Mouse (Mus musculus) hindbrain, embryonic 10.5 days (tissue): ENCODE measurements around the gene Wfikkn1. TPM values are rescaled to one million over a fixed set of nuclear protein-coding genes. Genes with fewer than 3 reads are reported as not detected.

ENCODE experiments used
- DNase-seq: peaks from one replicate; pipeline ENCODE4 v3.0.0-alpha.2; 2017; ENCODE audit warnings: low spot score
- H3K27ac ChIP-seq: fragments of 300-500 bp; sonication (generic); 2 replicates; pipeline ENCODE4 v1.5.1; 2016; ENCODE audit warnings: mild to moderate bottlenecking, moderate library complexity
- H3K27me3 ChIP-seq: fragments of 300-500 bp; sonication (generic); 2 replicates; pipeline ENCODE4 v1.6.1; 2016; ENCODE audit warnings: mild to moderate bottlenecking; ENCODE audit not compliant: poor library complexity, insufficient read depth, severe bottlenecking
- H3K36me3 ChIP-seq: fragments of 300-500 bp; sonication (generic); 2 replicates; pipeline ENCODE4 v1.6.1; 2016; ENCODE audit warnings: mild to moderate bottlenecking, moderate library complexity
- H3K4me1 ChIP-seq: fragments of 300-500 bp; sonication (generic); replicated peaks from 2 replicates; pipeline ENCODE4 v1.6.1; 2016; ENCODE audit warnings: mild to moderate bottlenecking
- H3K4me3 ChIP-seq: fragments of 300-500 bp; sonication (generic); 2 replicates; pipeline ENCODE4 v1.5.1; 2016; ENCODE audit warnings: mild to moderate bottlenecking, moderate library complexity
- H3K9me3 ChIP-seq: fragments of 300-500 bp; sonication (generic); 2 replicates; pipeline ENCODE4 v1.6.1; 2016; ENCODE audit warnings: mild to moderate bottlenecking, moderate library complexity
- WGBS: fragments of 180-500 bp; shearing (Covaris S2); methylation state at CpG from one replicate; pipeline ENCODE4 v1.1.7; 2016; 5-methylcytosine and 5-hydroxymethylcytosine counted together
- polyA plus RNA-seq: library from polyadenylated mRNA; unstranded; fragments of >200 nt; fragmentation: Nextera tagmentation; extraction: Ambion mirVana; gene quantifications from 2 replicates; pipeline ENCODE4 v1.2.1, GENCODE M21; 2016

The Wfikkn1 gene
- polyA plus RNA-seq, 1 experiment from 2014 or later: 5.8 TPM

DNA sequence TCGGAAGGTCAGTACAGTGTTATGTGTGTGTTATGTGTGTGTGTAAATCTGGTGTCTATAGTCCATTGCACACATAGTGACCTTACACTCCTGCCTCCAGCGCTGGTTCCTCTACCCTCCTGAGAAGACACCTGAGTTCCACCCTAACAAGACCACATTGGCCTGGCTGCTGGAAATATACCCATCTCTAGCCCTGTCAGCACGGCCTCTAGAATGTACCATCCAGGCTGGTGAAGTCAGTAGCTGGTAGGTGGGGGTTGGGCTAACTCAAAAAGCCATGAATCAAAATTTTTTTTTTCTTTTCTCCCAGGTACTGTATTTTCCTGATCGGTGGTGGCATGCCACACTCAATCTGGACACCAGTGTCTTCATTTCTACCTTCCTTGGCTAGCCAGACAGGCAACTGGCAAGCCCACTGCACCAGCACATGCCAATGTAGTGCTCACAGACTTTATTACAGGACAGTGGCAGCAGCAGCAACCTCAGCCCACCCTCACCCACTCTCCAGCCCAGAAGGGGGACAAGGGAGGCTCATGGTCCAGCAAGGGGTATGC is 50.4 kb downstream of the Wfikkn1 start:
- H3K4me1 ChIP-seq: peaks cover 90% of the 10 kb centered on the region
- H3K36me3 ChIP-seq: peaks cover 66% of the 10 kb centered on the region
- 90% methylated on average over 4 of the region's 4 CpGs for WGBS
- H3K4me3 ChIP-seq: peak overlapping the region; percentile 73
- no peaks in the 10 kb centered on the region for H3K9me3 ChIP-seq
- DNase-seq: no peak
- H3K27me3 ChIP-seq: no peaks in the 10 kb centered on the region
- 0 out of 2 replicates have a peak overlapping the region, but pooled peaks have one; percentile 95 for H3K27ac ChIP-seq

DNA sequence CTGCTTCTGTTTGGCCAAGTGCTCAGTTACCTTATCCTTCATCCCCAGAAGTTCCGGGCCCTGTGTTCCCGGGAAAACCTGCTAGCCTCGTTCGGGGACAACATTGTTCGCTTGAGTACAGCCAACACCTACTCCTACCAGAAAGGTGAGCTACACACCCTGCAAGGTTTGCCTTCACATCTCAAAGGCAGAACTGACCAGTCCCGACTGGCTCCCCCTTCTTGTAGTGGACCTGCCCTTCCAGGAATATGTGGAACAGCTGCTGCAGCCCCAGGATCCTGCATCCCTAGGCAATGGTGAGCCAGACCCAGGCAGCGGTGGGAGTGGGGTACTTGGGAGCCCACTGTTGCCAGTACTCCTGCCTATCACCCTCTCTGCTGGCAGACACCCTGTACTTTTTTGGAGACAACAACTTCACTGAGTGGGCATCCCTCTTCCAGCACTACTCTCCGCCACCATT is 51.1 kb downstream of the Wfikkn1 start:
- Histone ChIP-seq H3K27ac (peak overlapping the region; percentile 95), H3K27me3 (no peaks in the 10 kb centered on the region), H3K36me3 (peaks cover 61% of the 10 kb centered on the region), H3K4me3 (peak overlapping the region; percentile 73), H3K4me1 (peaks cover 90% of the 10 kb centered on the region), H3K9me3 (no peaks in the 10 kb centered on the region)
- WGBS: 37% methylated on average over 8 of the region's 8 CpGs
- peak; percentile 29 for DNase-seq

DNA sequence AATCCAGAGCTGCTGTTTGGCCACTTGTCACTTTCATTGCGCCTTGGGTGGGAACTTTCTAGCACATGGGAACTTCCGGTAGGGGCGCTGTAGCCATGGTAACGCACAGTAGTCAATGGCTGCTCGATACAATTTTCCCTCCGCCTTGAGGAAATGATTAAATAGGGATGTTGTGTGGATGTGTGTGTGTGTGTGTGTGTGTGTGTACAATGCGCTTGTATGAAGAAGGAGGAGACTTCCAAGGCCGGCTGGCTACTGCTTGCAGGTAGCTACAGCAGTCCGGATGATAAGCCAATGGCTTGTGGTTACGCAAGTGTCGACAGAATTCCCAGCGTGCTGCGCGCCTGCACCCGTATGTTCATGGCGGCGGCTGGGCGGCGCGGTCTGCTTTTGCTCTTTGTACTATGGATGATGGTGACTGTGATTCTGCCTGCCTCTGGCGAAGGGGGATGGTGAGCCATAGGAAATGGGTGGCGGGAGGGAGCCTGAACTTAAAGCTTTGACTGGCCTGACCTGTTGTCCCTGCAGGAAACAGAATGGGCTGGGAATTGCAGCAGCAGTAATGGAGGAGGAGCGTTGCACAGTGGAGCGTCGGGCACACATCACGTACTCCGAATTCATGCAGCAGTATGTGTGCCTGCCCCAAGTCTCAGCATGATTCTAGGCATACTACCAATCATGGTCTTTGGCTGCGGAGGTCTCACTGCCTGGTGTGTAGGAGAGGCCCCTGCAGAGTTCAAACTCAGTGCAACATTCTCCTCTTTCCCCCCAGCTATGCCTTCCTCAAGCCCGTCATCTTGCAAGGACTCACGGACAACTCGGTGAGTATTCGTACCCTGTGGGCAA is 51.7 kb downstream of the Wfikkn1 start, which contains the start of gene Jmjd8:
TSS of gene Jmjd8 (plus strand) at position 156 of the 846 bp plus-strand sequence.
- WGBS: 1% methylated on average over 32 of the region's 32 CpGs
- Histone ChIP-seq H3K4me1 (peaks cover 90% of the 10 kb centered on the region), H3K27me3 (no peaks in the 10 kb centered on the region), H3K9me3 (no peaks in the 10 kb centered on the region), H3K36me3 (peaks cover 60% of the 10 kb centered on the region), H3K27ac (peak within 1 kb of the TSS; percentile 95), H3K4me3 (peak within 1 kb of the TSS; percentile 73)
- DNase-seq: peak; percentile 88

DNA sequence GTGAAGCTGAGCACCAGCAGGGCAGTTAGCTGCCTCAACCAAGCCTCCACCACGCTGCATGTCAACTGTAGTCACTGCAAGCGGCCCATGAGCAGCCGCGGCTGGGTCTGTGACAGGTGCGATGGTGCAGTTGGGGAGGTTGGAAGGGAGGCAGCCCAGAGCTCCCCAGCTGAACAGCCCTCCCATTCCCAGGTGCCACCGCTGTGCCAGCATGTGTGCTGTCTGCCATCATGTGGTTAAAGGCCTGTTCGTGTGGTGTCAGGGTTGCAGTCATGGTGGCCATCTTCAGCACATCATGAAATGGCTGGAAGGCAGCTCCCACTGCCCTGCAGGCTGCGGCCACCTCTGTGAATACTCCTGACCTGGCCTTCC is 52.4 kb downstream of the Wfikkn1 start:
- 87% methylated on average over 8 of the region's 8 CpGs for WGBS
- H3K27ac ChIP-seq: peak overlapping the region; percentile 95

More for the DNA sequence above, 52.4 kb downstream of the Wfikkn1 start:
- Histone ChIP-seq H3K4me3 (peak overlapping the region; percentile 73), H3K36me3 (peaks cover 60% of the 10 kb centered on the region), H3K9me3 (no peaks in the 10 kb centered on the region), H3K4me1 (peaks cover 86% of the 10 kb centered on the region), H3K27me3 (no peaks in the 10 kb centered on the region)
- no peak for DNase-seq

Other genes with a start within 250 kb of the Wfikkn1 start
- gene Gng13, start 163.7 kb downstream of the Wfikkn1 start, polyA plus RNA-seq: 2.4 and 4.4 TPM in 2 replicates
- 47.2 and 60.4 TPM in 2 replicates for gene Chtf18, start 153.4 kb downstream of the Wfikkn1 start, polyA plus RNA-seq
- gene Rpusd1, start 153.2 kb downstream of the Wfikkn1 start, polyA plus RNA-seq: 22.2 and 24.8 TPM in 2 replicates
- not detected in 2 replicates for gene Mslnl, start 144.8 kb downstream of the Wfikkn1 start, polyA plus RNA-seq
- gene Msln, start 126.5 kb downstream of the Wfikkn1 start, polyA plus RNA-seq: 0.33 TPM in 1 of 2 replicates, not detected in the other
- 25.3 and 25.7 TPM in 2 replicates for gene Narfl, start 107.1 kb downstream of the Wfikkn1 start, polyA plus RNA-seq
- gene Haghl, start 95.2 kb downstream of the Wfikkn1 start, polyA plus RNA-seq: 68.1 and 88.5 TPM in 2 replicates
- gene Ccdc78, start 94.3 kb downstream of the Wfikkn1 start, polyA plus RNA-seq: 0.95 and 1.2 TPM in 2 replicates
- 68.1 and 76.0 TPM in 2 replicates for gene Fam173a, start 88.0 kb downstream of the Wfikkn1 start, polyA plus RNA-seq
- 3.4 and 4.5 TPM in 2 replicates for gene AC134908.4, start 85.2 kb downstream of the Wfikkn1 start, polyA plus RNA-seq
- gene Metrn, start 83.7 kb downstream of the Wfikkn1 start, polyA plus RNA-seq: 174 and 193 TPM in 2 replicates
- gene Fbxl16, start 71.8 kb downstream of the Wfikkn1 start, polyA plus RNA-seq: 11.0 and 16.7 TPM in 2 replicates
- gene Wdr24, start 57.2 kb downstream of the Wfikkn1 start, polyA plus RNA-seq: 30.1 and 30.7 TPM in 2 replicates
- 51.5 and 64.3 TPM in 2 replicates for gene Jmjd8, start 52.0 kb downstream of the Wfikkn1 start, polyA plus RNA-seq
- gene Stub1, start 47.5 kb downstream of the Wfikkn1 start, polyA plus RNA-seq: 360 and 390 TPM in 2 replicates
- 1.7 and 3.1 TPM in 2 replicates for gene Rhbdl1, start 43.6 kb downstream of the Wfikkn1 start, polyA plus RNA-seq
- gene Gm20683, start 39.1 kb downstream of the Wfikkn1 start, polyA plus RNA-seq: 1.5 and 3.1 TPM in 2 replicates
- 18.8 and 28.5 TPM in 2 replicates for gene Rhot2, start 36.0 kb downstream of the Wfikkn1 start, polyA plus RNA-seq
- gene Wdr90, start 19.4 kb downstream of the Wfikkn1 start, polyA plus RNA-seq: 46.0 and 54.4 TPM in 2 replicates
- 10.6 and 14.7 TPM in 2 replicates for gene Mcrip2, start 12.1 kb downstream of the Wfikkn1 start, polyA plus RNA-seq
- gene Mettl26, start 5.8 kb downstream of the Wfikkn1 start, polyA plus RNA-seq: 69.9 and 73.9 TPM in 2 replicates
- 33.4 and 43.4 TPM in 2 replicates for gene Rab40c, start 38.9 kb upstream of the Wfikkn1 start, polyA plus RNA-seq
- 65.4 and 72.6 TPM in 2 replicates for gene Pigq, start 64.1 kb upstream of the Wfikkn1 start, polyA plus RNA-seq
- gene Nhlrc4, start 64.1 kb upstream of the Wfikkn1 start, polyA plus RNA-seq: 0.21 and 0.55 TPM in 2 replicates
- 0.25 and 0.34 TPM in 2 replicates for gene A930017K11Rik, start 71.7 kb upstream of the Wfikkn1 start, polyA plus RNA-seq
- gene Capn15, start 104.9 kb upstream of the Wfikkn1 start, polyA plus RNA-seq: 32.4 and 35.0 TPM in 2 replicates
- gene Rab11fip3, start 188.7 kb upstream of the Wfikkn1 start, polyA plus RNA-seq: 24.7 and 30.9 TPM in 2 replicates
- 30.2 and 30.7 TPM in 2 replicates for gene Decr2, start 209.5 kb upstream of the Wfikkn1 start, polyA plus RNA-seq
- gene Nme4, start 214.7 kb upstream of the Wfikkn1 start, polyA plus RNA-seq: 95.9 and 109 TPM in 2 replicates
- gene Tmem8, start 232.4 kb upstream of the Wfikkn1 start, polyA plus RNA-seq: 1.8 and 1.9 TPM in 2 replicates
- 301 and 318 TPM in 2 replicates for gene Mrpl28, start 242.6 kb upstream of the Wfikkn1 start, polyA plus RNA-seq